Mouse (Mus musculus) midbrain, embryonic 11.5 days (tissue): ENCODE measurements at regions not wholly inside any gene's neighbourhood (a gene's known extent, or its start where the extent isn't known, plus 50 kb on each side); places are given as distances from the start of the nearest gene placed in this dataset.
"Not testable (repeated sequence)": the region's sequence is repeated elsewhere in the genome, so short reads cannot be mapped to it uniquely, and the experiment has no call there.

Experiments
- ATAC-seq: fragments of 200-750 bp; cut with Nextera tagmentation; 2 replicates; pipeline ENCODE4 v1.8.0; 2017; ENCODE audit warnings: moderate TSS enrichment, moderate library complexity; ENCODE audit not compliant: low FRiP score
- DNase-seq: peaks from one replicate; pipeline ENCODE4 v3.0.0; 2015; ENCODE audit warnings: low spot score; ENCODE audit errors: missing footprints
- H3K27ac ChIP-seq: fragments of 300-500 bp; sonication (generic); 2 replicates; pipeline ENCODE4 v1.5.1; 2014; ENCODE audit warnings: low read depth, low read length
- H3K27me3 ChIP-seq: fragments of 300-500 bp; sonication (generic); 2 replicates; pipeline ENCODE4 v1.6.1; 2014; ENCODE audit warnings: mild to moderate bottlenecking, low read length, moderate library complexity, mixed read lengths; ENCODE audit not compliant: control insufficient read depth, insufficient read depth
- H3K36me3 ChIP-seq: fragments of 300-500 bp; sonication (generic); 2 replicates; pipeline ENCODE4 v1.6.1; 2014; ENCODE audit warnings: mild to moderate bottlenecking, low read length, moderate library complexity, mixed read lengths; ENCODE audit not compliant: control insufficient read depth, insufficient read depth
- H3K4me1 ChIP-seq: fragments of 300-500 bp; sonication (generic); 2 replicates; pipeline ENCODE4 v1.6.1; 2014; ENCODE audit warnings: low read length; ENCODE audit not compliant: control insufficient read depth, insufficient read depth
- H3K4me2 ChIP-seq: fragments of 300-500 bp; sonication (generic); 2 replicates; pipeline ENCODE4 v1.6.1; 2014; ENCODE audit warnings: mild to moderate bottlenecking, moderate library complexity
- H3K4me3 ChIP-seq: fragments of 300-500 bp; sonication (generic); 2 replicates; pipeline ENCODE4 v1.5.1; 2014; ENCODE audit warnings: low read depth, low read length
- H3K9ac ChIP-seq: fragments of 300-500 bp; sonication (generic); 2 replicates; pipeline ENCODE4 v1.6.1; 2014; ENCODE audit warnings: low read length
- H3K9me3 ChIP-seq: fragments of 300-500 bp; sonication (generic); 2 replicates; pipeline ENCODE4 v1.6.1; 2016; ENCODE audit warnings: low read length; ENCODE audit not compliant: control insufficient read depth

- H3K4me1 ChIP-seq, H3K27ac ChIP-seq, H3K4me2 ChIP-seq, H3K36me3 ChIP-seq, H3K4me3 ChIP-seq, ATAC-seq, H3K27me3 ChIP-seq, H3K9ac ChIP-seq, H3K9me3 ChIP-seq, DNase-seq: not testable (repeated sequence)
Measured at GRCm38 (mm10) chr13:82628727-82629126, 845.9 kb downstream of the Cetn3 start.
